Mouse (Mus musculus) cortical plate, adult 2 months (tissue): Measurements from ENCODE around the gene Fam222a. TPM values are rescaled to one million over a fixed set of nuclear protein-coding genes. Genes with fewer than 3 reads are reported as not detected.
A peak's percentile ranks its signal among the peaks of the same experiment; 100 is the strongest.

ENCODE experiments used
- H3K27ac ChIP-seq: fragments of 200-500 bp; 2 replicates; pipeline ENCODE4 v1.5.1; 2012; ENCODE audit warnings: low read length, control low read depth, inconsistent platforms; ENCODE audit not compliant: insufficient read depth
- H3K4me1 ChIP-seq: fragments of 200-500 bp; 2 replicates; pipeline ENCODE4 v1.6.1; 2011; ENCODE audit warnings: low read length; ENCODE audit not compliant: control insufficient read depth, insufficient read depth
- H3K4me3 ChIP-seq: fragments of 200-500 bp; 2 replicates; pipeline ENCODE4 v1.5.1; 2011; ENCODE audit warnings: mild to moderate bottlenecking, low read length, control low read depth; ENCODE audit not compliant: insufficient read depth
- CTCF ChIP-seq: fragments of 200-500 bp; IDR thresholded peaks from 2 replicates; pipeline ENCODE4 v1.5.1; 2011; ENCODE audit warnings: mild to moderate bottlenecking, control low read depth, low read length; ENCODE audit not compliant: insufficient read depth; ENCODE audit errors: extremely low read depth
- POLR2A ChIP-seq: fragments of 200-500 bp; IDR thresholded peaks from 2 replicates; pipeline ENCODE4 v1.6.1; 2011; ENCODE audit warnings: mild to moderate bottlenecking, low read length, control low read depth; ENCODE audit not compliant: insufficient read depth; ENCODE audit errors: extremely low read depth
- polyA plus RNA-seq: library from polyadenylated mRNA; depleted of rRNA; stranded (reverse); fragments of >200 nt; gene quantifications from 2 replicates; pipeline ENCODE4 v1.2.3, GENCODE M21; 2012

The Fam222a gene
- polyA plus RNA-seq, 1 experiment, result 7.3 TPM

DNA sequence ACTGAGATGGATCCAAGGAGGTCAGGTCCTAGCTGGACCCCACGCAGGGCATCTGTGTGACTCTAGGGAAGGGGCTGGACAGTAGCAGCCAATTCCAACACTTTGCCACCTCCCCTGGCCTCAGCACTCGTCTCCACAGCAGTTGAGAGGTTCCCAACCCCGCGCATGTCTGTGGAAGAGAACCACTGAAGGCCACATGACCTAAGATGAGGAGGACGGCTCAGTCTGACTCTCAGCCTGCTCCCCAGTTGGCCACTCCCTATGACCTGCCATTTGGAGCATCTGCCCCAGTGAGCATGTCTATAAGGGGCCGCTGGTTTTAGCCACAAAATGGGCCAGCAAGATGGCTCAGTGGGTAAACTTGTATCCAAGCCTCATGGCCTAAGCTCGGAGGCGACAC is 34.2 kb downstream of the Fam222a start:
- TF ChIP-seq POLR2A, result no peak
- no peak for TF ChIP-seq CTCF
- H3K27ac ChIP-seq, result no peak overlapping the region
- no peaks in the 10 kb centered on the region for H3K4me1 ChIP-seq
- no peak overlapping the region for H3K4me3 ChIP-seq

GRCm38 (mm10) chr5:114603975-114604374 is 36.2 kb downstream of the Fam222a start:
- TF ChIP-seq POLR2A (no peak), CTCF (0 out of 2 replicates have a peak, but pooled peaks have one; percentile 7)
- no peak overlapping the region for H3K4me3 ChIP-seq
- no peak overlapping the region for H3K27ac ChIP-seq
- H3K4me1 ChIP-seq, result no peaks in the 10 kb centered on the region

DNA sequence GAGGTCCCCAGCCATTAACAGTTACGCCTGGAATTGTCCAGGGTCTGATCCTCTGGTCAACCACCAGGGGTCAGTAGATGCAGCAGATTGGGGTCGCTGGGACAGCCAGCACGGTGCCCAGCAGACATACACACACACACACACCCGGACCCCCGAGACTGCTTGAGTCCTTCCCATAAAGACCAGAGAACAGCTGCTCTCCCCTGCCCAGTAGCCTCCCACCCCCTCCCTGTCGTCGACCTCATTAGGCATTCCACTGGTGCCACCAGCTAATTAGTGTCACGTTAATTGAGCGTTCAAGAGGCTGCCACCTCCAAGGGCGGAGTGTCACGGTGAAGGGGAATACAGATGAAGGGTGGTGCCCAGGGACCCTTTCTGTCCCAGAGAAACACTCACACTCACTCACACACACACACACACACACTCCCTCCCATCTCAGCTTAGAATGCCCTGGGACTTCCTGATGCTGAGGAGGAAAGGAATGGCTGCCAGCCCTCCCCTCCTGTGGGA is 37.0 kb downstream of the Fam222a start:
- Histone ChIP-seq H3K4me1 (no peaks in the 10 kb centered on the region), H3K27ac (no peak overlapping the region), H3K4me3 (no peak overlapping the region)
- no peak for TF ChIP-seq POLR2A
- TF ChIP-seq CTCF, result peak; percentile 35

DNA sequence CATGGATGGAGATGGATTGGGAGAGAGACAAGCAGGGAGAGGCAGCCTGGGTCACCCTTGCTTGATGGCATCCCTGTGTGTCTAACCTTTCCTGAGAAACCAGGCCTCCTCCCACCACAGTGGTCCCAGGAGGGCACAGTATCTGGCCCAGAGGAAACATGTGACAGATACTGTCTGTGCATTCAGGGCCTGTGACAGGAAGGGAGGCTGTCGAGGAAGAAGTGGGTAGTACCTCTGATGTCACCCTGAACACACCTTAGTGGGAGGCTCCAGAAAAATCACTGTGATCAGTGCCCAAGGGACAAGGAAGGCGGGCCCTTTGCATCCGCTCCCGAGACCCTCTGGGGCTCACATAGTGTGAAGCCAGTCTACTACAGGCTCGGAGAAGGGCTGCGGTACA is 38.2 kb downstream of the Fam222a start:
- Histone ChIP-seq H3K4me3 (no peak overlapping the region), H3K27ac (no peak overlapping the region), H3K4me1 (no peaks in the 10 kb centered on the region)
- TF ChIP-seq CTCF (no peak), POLR2A (no peak)

DNA sequence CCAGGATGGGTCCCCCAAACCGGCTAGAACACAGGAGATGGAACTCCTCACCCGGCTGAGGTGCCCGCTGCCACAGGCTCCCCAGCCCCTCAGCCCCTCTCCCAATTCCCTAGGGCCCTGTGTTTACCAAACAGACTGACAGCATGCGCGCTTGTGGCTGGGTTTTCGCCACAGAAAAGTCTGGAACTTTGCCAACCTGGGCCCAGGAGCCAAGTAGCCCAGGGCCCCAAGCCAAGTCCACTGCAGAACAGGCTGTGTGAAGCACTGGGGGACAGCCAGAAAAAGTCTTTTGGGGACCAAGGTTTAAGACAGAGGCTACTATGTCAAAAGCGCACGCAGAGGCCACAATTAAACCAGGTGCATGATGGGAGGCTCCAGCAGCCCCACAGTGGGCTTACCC is 39.8 kb downstream of the Fam222a start:
- Histone ChIP-seq H3K27ac (no peak overlapping the region), H3K4me3 (no peak overlapping the region), H3K4me1 (no peaks in the 10 kb centered on the region)
- TF ChIP-seq CTCF (no peak), POLR2A (no peak)

DNA sequence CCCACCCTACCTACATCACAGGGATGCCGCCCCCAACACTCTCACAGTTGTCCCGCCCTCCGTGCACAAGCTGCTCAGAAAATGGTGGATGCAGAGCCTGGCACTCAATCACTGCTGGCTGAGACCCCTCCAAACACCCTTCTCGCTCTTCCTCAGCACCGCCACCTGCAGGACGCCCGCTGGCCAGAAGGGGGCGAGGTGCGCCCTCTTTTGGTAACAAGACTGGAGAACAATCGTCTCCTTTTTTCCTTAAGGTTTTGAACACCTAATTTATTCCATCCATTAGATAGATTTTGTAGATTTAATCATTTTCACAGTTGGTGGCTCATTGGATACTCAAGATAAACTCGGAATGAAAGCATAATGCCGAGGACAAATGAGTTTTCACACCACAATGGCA is 40.7 kb downstream of the Fam222a start:
- Histone ChIP-seq H3K4me3 (no peak overlapping the region), H3K27ac (no peak overlapping the region), H3K4me1 (no peaks in the 10 kb centered on the region; the same call in 1 of the 2 replicates)
- no peak for TF ChIP-seq POLR2A
- TF ChIP-seq CTCF, result peak; percentile 86

DNA sequence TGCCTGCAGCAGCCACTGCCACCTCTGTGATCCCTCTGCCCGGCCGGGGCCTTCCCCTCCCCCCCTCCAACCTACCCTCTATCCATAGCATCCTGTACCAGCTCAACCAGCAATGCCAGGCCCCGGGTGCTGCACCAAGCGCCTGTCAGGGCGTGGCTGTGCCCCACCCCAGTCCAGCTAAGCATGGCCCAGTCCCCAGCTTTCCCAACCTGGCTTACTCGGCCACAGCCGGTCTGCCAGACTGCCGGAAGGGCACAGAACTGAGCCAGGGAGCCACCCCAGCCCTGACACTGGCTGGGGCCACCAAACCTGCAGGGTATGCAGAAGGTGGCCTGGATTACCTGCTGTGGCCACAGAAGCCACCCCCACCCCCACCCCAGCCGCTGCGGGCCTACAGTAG is 43.4 kb downstream of the Fam222a start:
- H3K4me1 ChIP-seq, result no peaks in the 10 kb centered on the region; the same call in 1 of the 2 replicates
- TF ChIP-seq CTCF (no peak), POLR2A (no peak)
- H3K4me3 ChIP-seq, result no peak overlapping the region
- no peak overlapping the region for H3K27ac ChIP-seq

- Histone ChIP-seq H3K27ac (no peak overlapping the region), H3K4me1 (no peaks in the 10 kb centered on the region; the same call in 1 of the 2 replicates), H3K4me3 (no peak overlapping the region)
- no peak for TF ChIP-seq POLR2A
- TF ChIP-seq CTCF, result peak; percentile 44
Measured at GRCm38 (mm10) chr5:114611968-114612608, 44.3 kb downstream of the Fam222a start.

DNA sequence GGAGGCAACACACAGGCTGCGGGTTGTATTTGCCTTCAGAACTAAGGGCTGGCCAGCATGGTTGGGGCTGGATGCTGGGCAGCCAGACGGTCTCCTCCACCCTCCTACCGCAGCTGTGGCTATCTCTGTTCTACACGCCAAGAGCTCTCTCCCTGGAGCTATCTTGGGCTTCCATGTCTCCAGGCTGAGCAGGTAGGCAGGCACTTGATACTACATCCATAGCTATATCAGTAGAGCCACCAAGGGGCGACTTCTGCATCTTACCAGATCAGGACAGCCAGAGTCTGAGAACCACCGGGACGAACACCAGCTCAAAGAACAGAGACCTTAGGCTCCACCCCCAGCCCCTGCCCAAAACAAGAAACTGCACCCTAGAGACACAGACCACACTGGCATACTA is 47.0 kb downstream of the Fam222a start:
- no peak for TF ChIP-seq POLR2A
- TF ChIP-seq CTCF, result no peak
- Histone ChIP-seq H3K27ac (no peak overlapping the region), H3K4me1 (no peaks in the 10 kb centered on the region; the same call in 1 of the 2 replicates), H3K4me3 (no peak overlapping the region)

- Histone ChIP-seq H3K4me3 (no peak overlapping the region), H3K27ac (no peak overlapping the region), H3K4me1 (no peaks in the 10 kb centered on the region; the same call in 1 of the 2 replicates)
- TF ChIP-seq CTCF (no peak), POLR2A (no peak)
Measured at GRCm38 (mm10) chr5:114616336-114617061, 48.7 kb downstream of the Fam222a start.
